Mouse (Mus musculus) urinary bladder, postnatal 4 days (tissue): ENCODE data around the gene Taar7e.
"Not testable (repeated sequence)": the region's sequence is repeated elsewhere in the genome, so short reads cannot be mapped to it uniquely, and the experiment has no call there.

Experiments used
- DNase-seq, 2 experiments: peaks; one replicate each; pipeline ENCODE4 v3.0.0; 2021 to 2022; ENCODE audit warnings: low spot score in 2 of 2

Gene Taar7e

GRCm38 (mm10) chr10:24037314-24037713 is at the start of gene Taar7e:
TSS of gene Taar7e (plus strand) at chr10:24037614.
- DNase-seq, result no peak

- no peak for DNase-seq
These were observed 44.0 kb upstream of the Taar7e start, which contains the start of gene Taar7a for GRCm38 (mm10) chr10:23993381-23993780. TSS of gene Taar7a (minus strand) at chr10:23993481.

DNA sequence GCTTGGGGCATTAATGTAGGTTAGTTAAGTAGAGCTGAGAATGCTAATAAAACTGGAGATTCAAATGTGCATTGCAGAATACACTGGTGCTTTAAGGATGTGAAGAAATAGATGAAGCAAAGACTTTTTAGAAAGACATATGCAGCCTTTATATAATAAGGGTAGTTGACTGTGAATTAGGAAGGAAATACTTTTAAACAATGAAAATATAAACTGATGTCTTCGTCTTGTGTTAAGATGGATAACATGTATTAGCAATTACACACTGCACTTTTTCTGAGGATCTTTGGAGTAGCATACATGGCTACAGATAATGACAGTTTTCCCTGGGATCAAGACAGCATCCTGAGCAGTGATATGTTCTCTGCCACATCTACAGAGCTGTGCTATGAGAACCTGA is 37.8 kb upstream of the Taar7e start, which contains the start of gene Taar7b:
TSS of gene Taar7b (plus strand) at position 301 of the 400 bp plus-strand sequence.
- DNase-seq, result no peak

DNA sequence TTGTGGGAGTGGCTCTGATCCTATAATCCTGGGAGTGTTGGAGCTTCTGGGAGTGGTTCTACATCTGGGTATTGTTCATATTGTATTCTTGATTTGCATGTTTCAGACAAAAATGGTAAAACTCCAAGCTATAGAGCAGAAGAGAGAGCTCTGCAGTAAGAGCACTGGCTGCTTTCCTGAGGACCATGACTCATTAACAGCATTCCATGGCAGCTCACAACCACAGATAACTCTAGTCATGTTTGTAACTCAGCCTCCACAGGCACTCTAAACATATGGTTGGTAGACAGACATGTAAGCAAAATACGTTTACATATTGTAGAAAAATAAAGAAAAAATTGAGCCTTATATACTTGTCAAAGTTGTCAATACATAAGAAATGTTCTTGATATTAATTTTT is 31.0 kb upstream of the Taar7e start:
- DNase-seq, result no peak

DNA sequence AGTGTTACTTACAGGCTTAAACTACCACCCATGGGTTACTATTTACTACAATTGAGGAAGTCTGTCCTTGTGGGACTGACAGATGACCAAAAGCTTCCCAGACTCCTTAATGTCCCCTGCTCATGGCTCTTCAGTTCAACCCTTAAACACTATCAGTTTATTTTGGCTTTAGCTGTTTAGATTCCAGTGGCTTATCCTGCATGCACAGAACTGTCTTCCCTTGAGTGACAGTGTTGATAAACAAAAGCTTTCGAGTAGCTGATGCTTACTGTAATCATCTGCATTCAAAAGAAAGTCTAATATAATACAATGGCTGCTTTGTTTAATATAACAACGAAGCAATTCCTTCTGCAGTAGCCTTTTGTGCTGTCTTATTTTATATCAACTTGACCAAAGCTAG is 30.4 kb upstream of the Taar7e start:
- no peak for DNase-seq

DNA sequence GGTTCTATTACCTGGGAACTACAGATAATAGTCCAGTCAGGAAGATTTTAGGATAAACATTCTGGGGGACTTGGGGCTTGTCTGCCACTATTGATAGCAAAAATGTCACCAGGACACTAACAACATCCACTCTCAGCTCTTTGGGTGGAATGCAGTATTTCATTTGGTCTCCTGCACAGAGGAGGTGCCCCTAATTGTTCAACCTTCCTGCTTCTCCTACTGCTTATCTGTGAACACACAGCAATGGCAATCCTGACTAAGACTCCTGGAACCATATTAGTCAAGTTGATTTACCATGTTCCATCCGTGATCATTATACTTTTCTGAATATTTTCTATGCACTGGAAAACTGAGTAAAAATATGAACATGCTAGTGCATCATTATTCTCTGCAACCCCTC is 29.3 kb upstream of the Taar7e start:
- DNase-seq, result no peak

- DNase-seq, result no peak
These were observed 10.5 kb upstream of the Taar7e start, which contains the start of gene Taar7d for GRCm38 (mm10) chr10:24026922-24027321. TSS of gene Taar7d (plus strand) at chr10:24027222.

GRCm38 (mm10) chr10:24031347-24031746 is 6.1 kb upstream of the Taar7e start:
- no peak for DNase-seq

DNA sequence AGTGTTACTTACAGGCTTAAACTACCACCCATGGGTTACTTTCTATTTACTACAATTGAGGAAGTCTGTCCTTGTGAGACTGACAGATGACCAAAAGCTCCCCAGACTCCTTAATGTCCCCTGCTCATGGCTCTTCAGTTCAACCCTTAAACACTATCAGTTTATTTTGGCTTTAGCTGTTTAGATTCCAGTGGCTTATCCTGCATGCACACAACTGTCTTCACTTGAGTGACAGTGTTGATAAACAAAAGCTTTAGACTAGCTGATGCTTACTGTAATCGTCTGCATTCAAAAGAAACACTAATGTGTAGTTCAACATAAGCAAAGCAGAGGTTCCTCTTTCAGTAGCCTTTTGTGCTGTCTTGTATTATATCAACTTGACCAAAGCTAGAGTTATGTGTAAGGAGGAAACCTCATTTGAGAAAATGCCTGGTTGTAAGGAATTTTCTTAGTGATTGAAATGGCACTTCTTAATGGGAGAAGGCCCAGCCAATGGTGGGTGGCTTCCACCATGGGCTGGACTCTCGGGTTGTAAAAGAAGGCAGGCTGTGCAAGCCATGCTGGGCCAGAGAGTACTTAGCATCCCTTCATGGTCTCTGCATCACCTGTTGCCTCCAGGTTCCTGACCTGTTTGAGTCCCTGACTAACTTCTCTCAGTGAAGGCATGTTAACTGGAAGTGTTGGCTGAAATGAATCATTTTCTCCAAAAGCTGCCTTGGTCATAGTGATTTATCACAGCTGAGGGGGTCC is 2.9 kb downstream of the Taar7e start:
- DNase-seq, result no peak

DNA sequence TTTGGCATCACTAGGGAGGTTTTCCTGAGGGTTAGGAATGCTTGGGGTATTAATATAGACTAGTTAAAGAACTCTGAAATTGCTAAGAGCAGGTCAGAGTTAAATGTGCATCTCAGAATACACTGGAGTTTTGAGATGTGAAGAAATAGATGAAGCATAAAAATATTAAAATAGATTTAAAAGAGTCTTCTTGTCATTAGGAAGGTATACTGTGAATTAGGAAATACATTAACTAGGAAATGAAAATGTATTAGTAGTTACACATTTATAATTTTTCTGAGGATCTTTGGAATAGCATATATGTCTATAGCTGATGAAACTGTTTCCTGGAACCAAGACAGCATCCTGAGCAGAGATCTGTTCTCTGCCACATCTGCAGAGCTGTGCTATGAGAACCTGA is 11.8 kb downstream of the Taar7e start, which contains the start of gene Taar7f:
TSS of gene Taar7f (plus strand) at position 301 of the 400 bp plus-strand sequence.
- no peak for DNase-seq

DNA sequence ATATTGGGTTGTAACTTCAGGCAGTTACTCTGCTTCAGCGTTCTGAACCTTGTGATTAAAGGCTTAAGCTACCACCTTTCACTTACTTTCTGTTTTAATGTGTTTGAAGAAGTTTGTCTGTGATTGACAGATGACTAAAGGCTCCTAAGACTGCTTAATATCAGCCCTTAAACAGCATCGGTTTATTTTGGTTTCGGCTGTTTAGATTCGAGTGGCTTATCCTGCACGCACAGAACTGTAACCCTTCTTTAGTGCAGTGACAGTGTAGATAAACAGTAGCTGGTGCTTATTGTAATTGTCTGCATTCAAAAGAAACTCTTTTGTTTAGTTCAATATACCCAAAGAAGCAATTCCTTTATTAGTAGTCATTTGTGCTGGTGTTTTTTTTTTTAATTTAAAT is 14.6 kb downstream of the Taar7e start:
- DNase-seq, result no peak

DNA sequence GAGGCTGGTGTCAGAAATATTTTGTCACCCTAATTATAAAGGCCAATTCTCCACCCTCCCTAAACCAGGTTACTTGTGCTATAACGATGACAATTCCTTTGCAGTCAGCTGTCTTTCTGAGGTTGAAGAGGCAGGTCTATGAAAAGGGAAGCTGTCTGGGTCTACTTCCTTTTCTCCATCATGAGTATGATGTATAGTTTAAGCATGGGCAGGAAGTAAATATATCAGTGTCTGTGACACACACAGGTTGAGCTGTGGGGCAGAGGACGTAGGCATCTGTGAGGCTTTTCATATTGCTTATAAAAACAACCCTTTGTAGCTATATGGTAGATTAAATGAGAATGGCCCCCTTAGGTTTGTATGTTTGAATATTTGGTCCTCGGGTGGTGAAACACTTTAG is 21.6 kb downstream of the Taar7e start:
- DNase-seq, result no peak

DNA sequence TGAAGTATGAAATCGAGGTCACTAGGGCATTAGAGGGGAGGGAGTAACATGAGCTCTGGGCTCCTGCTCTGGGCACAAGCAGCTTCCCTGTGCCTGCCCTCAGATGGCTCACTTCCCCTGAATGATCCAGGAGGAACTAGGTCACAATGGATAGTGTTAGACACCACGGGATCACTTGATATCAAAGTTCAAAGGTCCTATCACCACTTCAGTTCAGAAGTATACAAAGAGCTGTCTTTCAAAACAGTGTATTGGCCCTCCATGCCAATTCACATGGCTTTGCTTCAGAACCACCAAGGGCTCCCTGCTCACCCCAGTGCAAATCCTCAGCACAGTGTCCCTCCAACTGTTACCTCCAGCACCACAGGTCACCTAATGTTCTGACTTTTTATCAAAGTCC is 37.3 kb downstream of the Taar7e start:
- DNase-seq, result not testable (repeated sequence)

DNA sequence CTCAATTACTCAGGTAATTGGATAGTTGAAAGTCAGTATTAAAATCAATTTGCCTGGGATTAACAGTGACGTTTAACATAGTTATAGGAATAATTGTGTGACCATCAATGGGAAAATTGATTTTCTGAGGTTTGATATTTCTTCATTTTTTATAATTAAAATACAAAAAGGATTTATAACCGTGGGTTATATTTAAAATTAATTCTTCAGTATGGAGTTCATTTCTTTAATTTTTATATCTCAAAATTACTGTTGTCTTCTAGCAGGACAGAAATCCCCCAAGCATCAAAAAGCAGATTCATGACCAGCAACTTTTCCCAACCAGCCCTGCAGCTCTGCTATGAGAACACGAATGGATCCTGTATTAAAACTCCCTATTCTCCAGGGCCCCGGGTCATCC is 38.8 kb downstream of the Taar7e start, which contains the start of gene Taar8a:
TSS of gene Taar8a (plus strand) at position 301 of the 400 bp plus-strand sequence.
- DNase-seq, result not testable (repeated sequence)

DNA sequence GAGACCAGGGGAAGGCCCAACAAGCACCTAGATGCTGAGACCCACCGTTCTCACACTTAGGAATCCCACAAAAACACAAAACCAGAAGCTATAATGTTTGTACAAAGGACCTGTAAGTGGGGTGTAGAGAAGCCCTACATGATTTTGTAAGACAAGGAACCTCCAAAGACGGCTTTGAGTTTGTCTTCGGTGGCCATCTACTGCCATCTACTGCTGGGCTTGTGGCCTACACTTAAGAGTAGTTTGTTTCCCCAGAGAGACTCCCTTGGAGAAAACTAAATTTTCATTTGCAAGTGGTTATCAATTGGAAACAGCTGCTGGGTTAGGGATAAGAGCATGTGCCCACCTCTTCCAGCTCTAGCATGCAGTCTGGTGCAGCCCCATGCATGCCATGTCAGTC is 42.8 kb downstream of the Taar7e start:
- DNase-seq, result no peak

DNA sequence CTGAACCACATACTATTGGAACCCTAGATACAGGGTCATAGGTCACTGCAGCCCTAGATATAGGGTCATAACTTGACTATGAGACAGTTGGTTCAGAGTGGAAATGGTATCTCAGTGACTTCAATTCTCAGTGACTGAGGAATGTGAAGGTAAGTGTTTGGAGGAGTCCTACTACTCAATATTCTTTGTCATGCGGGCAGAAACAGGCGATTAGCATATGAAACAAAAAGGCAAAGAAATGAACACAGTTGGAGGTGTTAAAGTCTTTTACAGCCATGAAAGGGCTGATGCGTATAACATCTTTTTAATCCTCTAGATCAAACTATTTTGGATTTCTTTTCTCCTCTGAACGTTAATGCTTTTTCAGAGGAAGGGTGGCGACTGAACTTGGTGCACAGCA is 48.5 kb downstream of the Taar7e start:
- DNase-seq, result no peak

- no peak for DNase-seq
These were observed 49.1 kb downstream of the Taar7e start for GRCm38 (mm10) chr10:24086555-24086954.

- DNase-seq, result no peak
These were observed 49.8 kb downstream of the Taar7e start for GRCm38 (mm10) chr10:24087168-24087567.
